In the genomic region with DNA sequence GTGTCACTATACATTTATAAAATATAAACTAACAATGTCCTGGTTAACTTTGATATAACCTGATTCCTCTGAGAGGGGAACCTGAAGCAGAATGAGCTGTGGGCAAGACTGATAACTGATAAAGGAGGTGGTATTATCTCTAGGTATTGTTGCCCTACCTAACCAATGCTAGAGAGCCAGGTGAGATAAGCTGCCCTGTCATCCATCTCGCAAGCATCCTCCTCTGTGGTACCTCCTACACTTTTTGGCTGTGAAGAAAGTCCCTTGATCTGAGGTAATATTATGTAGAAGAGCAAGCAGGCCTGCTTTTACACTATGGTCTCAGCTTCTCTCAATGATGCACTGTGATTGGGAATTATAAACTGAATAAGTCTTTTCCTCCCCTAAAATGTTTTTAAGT, we compare ENCODE assay signal across 16 mouse cellular contexts.
"Had no signal": no experiment of that assay in that cellular context is flagged by ENCODE, and none has a peak within 500 bp of the region (broad histone marks: within the 10 kb centered on the region; RNA-seq: fewer than 3 reads in every experiment).

No protein-coding gene starts in this region.

- ATAC-seq: midbrain, embryonic 13.5 days; midbrain, embryonic 15.5 days had no signal

- H3K36me3 ChIP-seq: lung, embryonic 15.5 days; midbrain, embryonic 13.5 days; midbrain, embryonic 15.5 days; neural tube, embryonic 12.5 days had no signal

- H3K27ac ChIP-seq: lung, embryonic 15.5 days; macrophage; midbrain, embryonic 13.5 days; midbrain, embryonic 15.5 days; neural tube, embryonic 12.5 days had no signal

- H3K27me3 ChIP-seq: lung, embryonic 15.5 days; megakaryocyte, embryonic 14.5 days; midbrain, embryonic 13.5 days; midbrain, embryonic 15.5 days; neural tube, embryonic 12.5 days had no signal

- DNase-seq: liver, postnatal 0 days; lung, adult 2 months; lung, postnatal 14 days; right cerebral cortex, postnatal 25 days; right cerebral cortex, postnatal 4 days; spleen, adult 18-20 months; thymus, adult 18-20 months; thymus, postnatal 14 days; thymus, postnatal 4 days had no signal

- H3K4me2 ChIP-seq: lung, embryonic 15.5 days; midbrain, embryonic 11.5 days; midbrain, embryonic 13.5 days; midbrain, embryonic 15.5 days; neural tube, embryonic 12.5 days had no signal

- H3K4me1 ChIP-seq: midbrain, embryonic 13.5 days had no signal

- H3K9ac ChIP-seq: liver, postnatal 0 days; lung, embryonic 15.5 days; midbrain, embryonic 13.5 days; midbrain, embryonic 15.5 days; neural tube, embryonic 12.5 days had no signal

- H3K9me3 ChIP-seq: lung, embryonic 15.5 days; megakaryocyte, embryonic 14.5 days; midbrain, embryonic 13.5 days; midbrain, embryonic 15.5 days; neural tube, embryonic 12.5 days had no signal

- H3K4me3 ChIP-seq: lung, embryonic 15.5 days; megakaryocyte, embryonic 14.5 days; midbrain, embryonic 13.5 days; midbrain, embryonic 15.5 days; neural tube, embryonic 12.5 days had no signal
